Mouse (Mus musculus): ENCODE data around the gene Slc12a7. TPM values are rescaled to one million over a fixed set of nuclear protein-coding genes. Genes with fewer than 3 reads are reported as not detected.
A peak's percentile ranks its signal among the peaks of the same experiment; 100 is the strongest.

Slc12a7 gene
- polyA plus RNA-seq, 1 experiment = 6.0 TPM

- TF ChIP-seq POLR2A (IDR thresholded peaks at IDR 0.05; ENCODE audit: extremely low read depth, insufficient read depth, low read length) = no peak
- no peak for TF ChIP-seq CTCF (IDR thresholded peaks at IDR 0.05; ENCODE audit: extremely low read depth, insufficient read depth, low read length)
- H3K4me3 ChIP-seq (ENCODE audit: insufficient read depth, low read length) = no peak overlapping the region
- no peaks in the 10 kb centered on the region for H3K4me1 ChIP-seq (ENCODE audit: control insufficient read depth, insufficient read depth, low read length)
- H3K27ac ChIP-seq (ENCODE audit: insufficient read depth, low read length) = no peak overlapping the region
These were observed 20.7 kb upstream of the Slc12a7 start for GRCm38 (mm10) chr13:73712228-73712627.

- TF ChIP-seq POLR2A (IDR thresholded peaks at IDR 0.05; ENCODE audit: extremely low read depth, insufficient read depth, low read length) (no peak), CTCF (IDR thresholded peaks at IDR 0.05; ENCODE audit: extremely low read depth, insufficient read depth, low read length) (no peak)
- Histone ChIP-seq H3K4me1 (ENCODE audit: control insufficient read depth, insufficient read depth, low read length) (no peaks in the 10 kb centered on the region), H3K27ac (ENCODE audit: insufficient read depth, low read length) (no peak overlapping the region), H3K4me3 (ENCODE audit: insufficient read depth, low read length) (no peak overlapping the region)
These were observed 19.7 kb upstream of the Slc12a7 start for GRCm38 (mm10) chr13:73713204-73713603.

DNA sequence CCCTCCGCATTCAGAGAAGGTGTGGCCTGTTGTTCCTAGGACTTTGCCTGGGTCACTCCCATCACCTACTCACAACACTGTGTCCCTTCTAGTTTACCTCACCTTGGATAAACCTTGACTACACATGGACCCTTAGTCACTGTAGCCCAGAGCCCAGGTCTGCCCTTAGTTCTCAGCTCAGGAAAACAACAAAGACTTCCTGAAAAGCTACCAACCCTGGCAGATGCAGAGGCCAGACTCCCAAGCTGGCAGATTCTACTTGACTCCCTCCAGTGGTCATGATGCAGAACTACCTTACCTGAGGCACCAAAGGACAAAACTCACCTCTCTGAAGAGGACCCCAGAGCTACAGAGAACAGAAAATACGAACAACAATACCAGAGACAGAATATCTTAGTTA is 18.9 kb upstream of the Slc12a7 start:
- no peak for TF ChIP-seq POLR2A (IDR thresholded peaks at IDR 0.05; ENCODE audit: extremely low read depth, insufficient read depth, low read length)
- peak; percentile 40 for TF ChIP-seq CTCF (IDR thresholded peaks at IDR 0.05; ENCODE audit: extremely low read depth, insufficient read depth, low read length)
- H3K4me1 ChIP-seq (ENCODE audit: control insufficient read depth, insufficient read depth, low read length) = no peaks in the 10 kb centered on the region
- no peak overlapping the region for H3K4me3 ChIP-seq (ENCODE audit: insufficient read depth, low read length)
- H3K27ac ChIP-seq (ENCODE audit: insufficient read depth, low read length) = no peak overlapping the region

- TF ChIP-seq POLR2A (IDR thresholded peaks at IDR 0.05; ENCODE audit: extremely low read depth, insufficient read depth, low read length) = no peak
- TF ChIP-seq CTCF (IDR thresholded peaks at IDR 0.05; ENCODE audit: extremely low read depth, insufficient read depth, low read length) = peak; percentile 89
- Histone ChIP-seq H3K27ac (ENCODE audit: insufficient read depth, low read length) (no peak overlapping the region), H3K4me3 (ENCODE audit: insufficient read depth, low read length) (no peak overlapping the region), H3K4me1 (ENCODE audit: control insufficient read depth, insufficient read depth, low read length) (no peaks in the 10 kb centered on the region)
These were observed 14.7 kb upstream of the Slc12a7 start for GRCm38 (mm10) chr13:73718225-73718624.

DNA sequence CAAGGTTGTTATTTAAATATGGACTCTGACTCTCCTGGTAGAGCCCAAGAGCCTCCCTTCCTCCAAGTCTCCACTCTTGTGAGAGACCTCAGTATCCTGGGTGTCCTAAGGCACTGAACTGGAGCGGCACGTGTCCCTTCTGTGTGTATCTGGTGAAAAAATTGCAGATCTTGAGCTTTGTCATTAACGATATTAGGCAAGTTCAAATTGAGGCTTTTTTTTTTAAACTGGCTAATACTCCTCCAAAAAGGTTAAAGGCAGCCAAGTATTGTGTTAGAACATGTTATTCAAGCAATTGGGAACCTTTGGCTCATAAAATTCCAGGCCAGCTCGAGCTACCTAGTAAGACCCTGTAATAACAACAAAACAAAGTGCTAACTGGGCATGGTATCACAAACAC is 12.7 kb upstream of the Slc12a7 start:
- no peak overlapping the region for H3K27ac ChIP-seq (ENCODE audit: insufficient read depth, low read length)
- no peak overlapping the region for H3K4me3 ChIP-seq (ENCODE audit: insufficient read depth, low read length)
- H3K4me1 ChIP-seq (ENCODE audit: control insufficient read depth, insufficient read depth, low read length) = no peaks in the 10 kb centered on the region
- no peak for TF ChIP-seq POLR2A (IDR thresholded peaks at IDR 0.05; ENCODE audit: extremely low read depth, insufficient read depth, low read length)
- no peak for TF ChIP-seq CTCF (IDR thresholded peaks at IDR 0.05; ENCODE audit: extremely low read depth, insufficient read depth, low read length)

GRCm38 (mm10) chr13:73723081-73723668 is 9.7 kb upstream of the Slc12a7 start:
- Histone ChIP-seq H3K27ac (ENCODE audit: insufficient read depth, low read length) (no peak overlapping the region), H3K4me3 (ENCODE audit: insufficient read depth, low read length) (no peak overlapping the region), H3K4me1 (ENCODE audit: control insufficient read depth, insufficient read depth, low read length) (no peaks in the 10 kb centered on the region)
- TF ChIP-seq POLR2A (IDR thresholded peaks at IDR 0.05; ENCODE audit: extremely low read depth, insufficient read depth, low read length) = no peak
- peak; percentile 55 for TF ChIP-seq CTCF (IDR thresholded peaks at IDR 0.05; ENCODE audit: extremely low read depth, insufficient read depth, low read length)

DNA sequence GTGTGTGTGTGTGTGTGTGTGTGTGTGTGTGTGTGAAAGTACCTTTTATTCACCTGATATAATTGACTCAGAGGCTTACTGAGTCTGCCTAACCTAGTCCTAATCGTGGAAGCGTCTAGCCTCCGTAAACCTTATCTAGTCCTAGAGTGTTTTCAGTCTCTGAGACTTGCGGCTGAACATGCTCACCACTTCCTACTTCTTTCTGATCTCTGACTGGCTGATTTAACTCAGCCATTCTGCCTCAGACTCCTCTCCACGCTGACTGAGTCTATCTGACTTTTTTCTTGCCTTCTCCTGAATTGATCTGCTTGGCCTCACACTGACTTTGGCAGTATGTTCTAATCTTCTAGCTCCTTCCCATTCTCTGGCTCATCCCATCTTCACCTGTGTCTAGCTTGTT is 7.6 kb upstream of the Slc12a7 start:
- Histone ChIP-seq H3K4me3 (ENCODE audit: insufficient read depth, low read length) (no peak overlapping the region), H3K27ac (ENCODE audit: insufficient read depth, low read length) (no peak overlapping the region), H3K4me1 (ENCODE audit: control insufficient read depth, insufficient read depth, low read length) (no peaks in the 10 kb centered on the region)
- TF ChIP-seq CTCF (IDR thresholded peaks at IDR 0.05; ENCODE audit: extremely low read depth, insufficient read depth, low read length) = no peak
- TF ChIP-seq POLR2A (IDR thresholded peaks at IDR 0.05; ENCODE audit: extremely low read depth, insufficient read depth, low read length) = no peak

DNA sequence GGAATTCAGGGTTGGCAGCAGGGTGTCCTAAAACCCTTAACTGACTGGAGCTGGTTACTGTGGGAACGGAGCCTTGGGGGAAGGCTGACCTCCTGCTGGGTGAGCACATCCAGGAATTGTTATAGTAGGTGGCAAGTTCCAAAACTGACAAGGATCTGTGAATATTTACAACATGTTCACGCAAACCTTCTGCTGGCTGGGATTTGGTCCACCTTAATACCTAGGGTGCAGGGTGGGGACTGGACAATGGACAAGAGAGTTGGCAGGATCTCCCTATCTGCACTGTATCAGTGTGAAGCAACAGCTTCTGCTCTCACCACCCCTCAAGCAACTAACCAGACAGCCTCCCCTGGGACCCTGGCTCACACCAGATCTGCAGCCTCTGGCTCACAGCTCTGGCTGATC is 5.3 kb upstream of the Slc12a7 start:
- Histone ChIP-seq H3K4me3 (ENCODE audit: insufficient read depth, low read length) (no peak overlapping the region), H3K4me1 (ENCODE audit: control insufficient read depth, insufficient read depth, low read length) (0 out of 2 replicates have a peak, but pooled peaks cover 2% of the 10 kb centered on the region), H3K27ac (ENCODE audit: insufficient read depth, low read length) (no peak overlapping the region)
- TF ChIP-seq CTCF (IDR thresholded peaks at IDR 0.05; ENCODE audit: extremely low read depth, insufficient read depth, low read length) (no peak), POLR2A (IDR thresholded peaks at IDR 0.05; ENCODE audit: extremely low read depth, insufficient read depth, low read length) (no peak)

GRCm38 (mm10) chr13:73728633-73729032 is 4.3 kb upstream of the Slc12a7 start:
- H3K4me3 ChIP-seq (ENCODE audit: insufficient read depth, low read length) = no peak overlapping the region
- no peak overlapping the region for H3K27ac ChIP-seq (ENCODE audit: insufficient read depth, low read length)
- 0 out of 2 replicates have a peak, but pooled peaks cover 2% of the 10 kb centered on the region for H3K4me1 ChIP-seq (ENCODE audit: control insufficient read depth, insufficient read depth, low read length)
- TF ChIP-seq POLR2A (IDR thresholded peaks at IDR 0.05; ENCODE audit: extremely low read depth, insufficient read depth, low read length) (no peak), CTCF (IDR thresholded peaks at IDR 0.05; ENCODE audit: extremely low read depth, insufficient read depth, low read length) (no peak)

DNA sequence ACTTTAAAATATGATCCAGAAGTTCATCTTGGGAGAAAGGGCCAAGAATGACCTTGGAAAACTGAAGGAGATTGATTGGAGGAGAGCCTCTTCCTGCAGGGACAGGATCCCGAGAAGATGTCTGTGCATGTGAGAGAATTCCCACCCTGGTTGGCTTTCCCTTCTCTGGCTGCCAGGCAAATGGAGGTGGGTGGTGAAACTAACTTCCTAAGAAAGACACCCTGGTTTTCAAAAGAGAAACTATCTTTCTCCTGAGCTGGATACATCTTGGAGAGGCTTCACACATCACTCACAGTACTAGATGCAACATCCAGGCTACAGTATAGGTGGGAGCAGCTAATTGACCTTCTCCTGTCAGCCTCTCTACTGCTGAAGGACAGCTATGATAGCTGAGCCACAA is 2.0 kb upstream of the Slc12a7 start:
- TF ChIP-seq CTCF (IDR thresholded peaks at IDR 0.05; ENCODE audit: extremely low read depth, insufficient read depth, low read length) (no peak), POLR2A (IDR thresholded peaks at IDR 0.05; ENCODE audit: extremely low read depth, insufficient read depth, low read length) (no peak)
- Histone ChIP-seq H3K4me1 (ENCODE audit: control insufficient read depth, insufficient read depth, low read length) (0 out of 2 replicates have a peak, but pooled peaks cover 2% of the 10 kb centered on the region), H3K4me3 (ENCODE audit: insufficient read depth, low read length) (no peak overlapping the region), H3K27ac (ENCODE audit: insufficient read depth, low read length) (no peak overlapping the region)
